Mouse (Mus musculus): ENCODE measurements around the gene Kxd1.

The Kxd1 gene

GRCm38 (mm10) chr8:70467907-70468306 lies 59.8 kb downstream of the Kxd1 start:
- in situ Hi-C loops (cut with MboI, MseI) = no loop called here

GRCm38 (mm10) chr8:70467229-70467725 lies 60.5 kb downstream of the Kxd1 start:
- in situ Hi-C loops (cut with MboI, MseI) = no loop called here

GRCm38 (mm10) chr8:70466771-70467170 lies 61.0 kb downstream of the Kxd1 start:
- in situ Hi-C loops (cut with MboI, MseI) = no loop called here

DNA sequence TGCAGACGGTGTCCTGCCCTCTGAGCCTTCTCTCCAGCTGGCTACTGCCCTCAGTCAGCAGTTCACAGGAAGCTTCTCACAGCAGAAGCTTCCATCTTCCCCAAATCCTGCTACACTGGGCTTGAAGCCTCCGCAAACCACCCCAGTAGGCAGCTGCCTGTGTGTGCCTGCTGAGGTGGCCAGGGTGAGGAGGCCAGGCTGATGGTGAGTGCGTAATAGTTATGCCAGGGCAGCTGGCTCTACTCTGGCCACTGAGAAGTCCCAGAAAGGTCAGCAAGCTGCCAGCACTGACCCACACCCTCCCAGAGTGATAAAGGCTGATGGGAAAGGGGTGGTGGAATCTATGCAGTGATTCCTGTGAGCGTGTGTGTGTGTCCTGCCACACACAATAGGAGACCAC lies 61.5 kb downstream of the Kxd1 start:
- in situ Hi-C loops (cut with MboI, MseI) = no loop called here

DNA sequence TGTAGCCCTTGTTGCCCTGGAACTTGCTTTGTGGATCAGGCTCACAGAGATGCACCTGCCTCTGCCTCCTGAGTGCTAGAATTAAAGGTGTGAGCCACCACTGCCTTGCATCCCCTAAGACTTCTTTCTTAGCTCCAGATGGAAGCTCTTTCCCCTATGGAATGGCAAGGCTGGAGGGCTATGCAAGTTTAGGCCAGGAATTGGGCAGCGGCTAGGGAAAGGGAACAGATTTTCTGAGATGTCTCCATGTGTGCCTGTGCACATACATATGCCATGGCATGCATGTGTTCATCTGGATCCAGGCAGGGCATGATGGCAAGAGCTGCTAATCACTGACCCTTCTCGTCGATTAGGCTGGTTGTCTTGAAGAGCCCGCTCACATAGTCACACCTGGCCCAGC lies 62.1 kb downstream of the Kxd1 start:
- in situ Hi-C loops (cut with MboI, MseI) = no loop called here

- in situ Hi-C loops (cut with MboI, MseI) = no loop called here
These were observed 63.6 kb downstream of the Kxd1 start for GRCm38 (mm10) chr8:70464162-70464561.

DNA sequence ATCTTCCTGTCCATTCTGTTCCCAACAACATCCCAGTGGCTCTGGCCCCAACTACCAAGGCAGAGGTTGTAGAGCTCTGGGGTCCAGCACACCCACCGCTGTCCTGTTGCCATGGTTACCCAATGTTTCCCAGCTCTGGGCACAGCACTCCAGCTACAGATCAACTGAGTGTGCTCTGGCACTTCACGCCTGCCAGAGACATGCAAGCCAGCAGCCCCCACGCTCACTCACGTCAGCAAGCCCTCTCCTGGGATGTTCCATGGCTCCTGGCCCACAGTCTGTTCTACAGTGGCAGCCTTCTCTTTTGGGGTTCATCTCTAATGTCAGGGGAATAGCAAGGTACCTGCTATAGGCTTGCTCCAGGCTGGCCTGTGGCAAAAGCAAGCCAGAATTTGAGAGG lies 64.5 kb downstream of the Kxd1 start:
- in situ Hi-C loops (cut with MboI, MseI) = no loop called here

DNA sequence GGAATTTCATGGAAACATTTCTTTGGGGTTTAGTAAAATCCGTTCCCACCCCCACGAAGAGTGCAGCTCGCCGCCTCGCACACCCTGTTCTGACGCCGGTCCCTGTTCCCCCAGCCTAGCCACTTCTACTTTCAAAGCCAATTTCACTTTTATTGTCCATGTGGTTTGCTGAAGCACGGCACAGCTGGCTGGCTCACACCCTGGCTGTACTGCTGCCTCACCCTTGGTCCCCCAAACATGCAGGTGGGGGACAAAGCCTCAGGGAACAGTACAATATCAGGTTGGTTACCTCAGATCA lies 65.3 kb downstream of the Kxd1 start:
- in situ Hi-C loops (cut with MboI, MseI) = no loop called here

DNA sequence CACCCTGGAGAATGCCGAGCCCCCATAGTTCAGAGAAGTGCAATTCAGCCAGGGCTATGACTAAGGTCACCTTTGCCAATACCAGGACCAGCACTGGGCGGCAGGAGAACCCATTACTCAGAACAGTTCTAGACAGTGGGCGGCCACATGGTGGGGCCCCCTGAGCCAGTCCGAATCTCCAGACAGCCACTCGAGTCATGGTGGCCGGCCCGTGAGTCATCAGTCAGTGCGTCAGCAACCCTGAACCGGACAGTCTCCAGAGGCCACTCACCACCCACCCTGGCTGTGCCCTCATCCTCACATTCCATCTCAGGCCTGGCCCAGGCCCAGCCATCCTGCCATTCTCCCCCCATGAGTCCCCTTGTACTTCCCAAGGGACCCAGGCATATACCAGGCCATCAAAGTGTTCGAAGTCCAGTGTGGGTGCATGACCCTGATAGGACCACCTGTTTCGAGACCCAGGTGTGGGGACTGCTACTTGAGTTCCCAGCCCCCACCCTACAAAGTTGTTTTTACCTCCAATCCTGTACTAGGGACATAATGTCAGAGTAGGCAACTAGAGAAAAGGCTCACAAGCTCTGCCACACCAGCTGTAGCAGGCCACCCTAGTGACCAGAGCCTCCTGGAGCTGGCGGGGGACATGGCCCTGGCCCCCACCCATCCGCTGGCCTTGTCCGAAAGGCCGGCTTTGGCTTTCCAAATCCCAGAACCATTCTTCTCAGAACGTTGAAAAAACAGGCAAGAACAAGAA lies 65.8 kb downstream of the Kxd1 start:
- in situ Hi-C loops (cut with MboI, MseI) = no loop called here

GRCm38 (mm10) chr8:70460606-70461005 lies 67.2 kb downstream of the Kxd1 start:
- in situ Hi-C loops (cut with MboI, MseI) = no loop called here

DNA sequence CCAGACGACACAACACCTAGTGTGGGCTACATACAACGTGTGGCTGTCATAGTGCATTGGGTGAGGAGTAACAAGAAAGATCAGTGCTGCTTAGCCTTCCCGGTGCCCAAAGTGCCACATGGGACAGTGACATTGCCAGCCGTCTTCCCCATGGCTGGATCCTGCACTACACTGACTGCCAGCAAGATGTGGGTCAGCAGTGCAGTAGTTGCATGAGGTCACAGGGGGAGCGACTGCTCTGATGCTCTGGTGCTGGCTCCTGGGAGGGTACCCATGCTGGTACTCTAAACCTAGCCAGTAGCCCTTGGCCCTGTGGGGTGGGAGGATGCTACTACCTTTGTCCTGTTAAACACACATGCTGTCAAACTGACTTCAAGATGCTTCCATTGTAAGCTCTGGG lies 67.6 kb downstream of the Kxd1 start:
- in situ Hi-C loops (cut with MboI, MseI) = no loop called here

DNA sequence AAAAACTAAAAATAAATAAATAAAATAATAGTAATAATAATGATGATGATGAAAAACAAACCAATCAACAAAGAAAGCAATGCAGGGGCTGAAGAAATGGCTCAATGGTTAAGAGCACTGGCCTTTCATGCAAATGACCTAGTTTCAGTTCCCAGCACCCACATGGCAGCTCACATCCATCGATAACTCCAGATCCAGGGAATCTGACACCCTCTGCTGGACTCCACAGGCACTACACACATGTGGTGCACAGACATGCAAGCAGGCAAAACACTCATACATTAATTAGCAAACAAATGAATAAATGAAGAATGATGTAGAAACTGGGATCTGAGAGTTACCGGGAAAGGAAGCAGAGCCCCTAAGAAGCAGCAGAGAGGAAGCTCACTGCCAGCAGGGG lies 68.1 kb downstream of the Kxd1 start:
- in situ Hi-C loops (cut with MboI, MseI) = no loop called here

GRCm38 (mm10) chr8:70458462-70458861 lies 69.3 kb downstream of the Kxd1 start:
- in situ Hi-C loops (cut with MboI, MseI) = no loop called here

All from regulatory T cell (primary cell).